Mouse (Mus musculus): ENCODE measurements at regions not wholly inside any gene's neighbourhood (a gene's known extent, or its start where the extent isn't known, plus 50 kb on each side); places are given as distances from the start of the nearest gene placed in this dataset.

DNA sequence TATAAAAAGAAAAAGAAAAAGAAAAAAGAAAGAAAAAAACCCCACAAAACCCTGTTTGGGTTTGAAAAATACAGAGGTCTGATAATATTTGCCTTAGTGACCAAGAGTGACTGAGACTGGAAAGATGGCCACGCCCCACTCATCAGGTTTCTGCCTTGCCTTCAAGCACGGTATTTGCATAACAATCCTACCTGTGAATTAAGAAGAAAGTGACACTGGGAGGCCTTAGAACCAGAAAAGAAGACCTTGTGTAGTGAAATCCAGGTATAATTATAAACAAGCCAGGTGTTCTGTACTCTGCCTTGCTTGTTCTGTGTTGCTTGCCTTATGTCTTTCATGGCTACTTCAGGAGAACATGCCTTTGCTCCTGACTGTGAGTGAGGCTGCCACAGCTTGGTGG, 494.6 kb downstream of the Tshz3 start:
- H3K4me2 ChIP-seq: no peak overlapping the region
- 22% methylated on average over 2 of the region's 2 CpGs for WGBS
- no peaks in the 10 kb centered on the region for H3K9me3 ChIP-seq (replicated peaks)
- no peak overlapping the region for H3K27ac ChIP-seq
- no peak overlapping the region for H3K4me3 ChIP-seq (replicated peaks)
- no peak for ATAC-seq (replicated peaks; ENCODE audit: low FRiP score)
- no peaks in the 10 kb centered on the region for H3K27me3 ChIP-seq
- no peak overlapping the region for H3K9ac ChIP-seq
- H3K4me1 ChIP-seq: no peaks in the 10 kb centered on the region
- H3K36me3 ChIP-seq: no peaks in the 10 kb centered on the region

DNA sequence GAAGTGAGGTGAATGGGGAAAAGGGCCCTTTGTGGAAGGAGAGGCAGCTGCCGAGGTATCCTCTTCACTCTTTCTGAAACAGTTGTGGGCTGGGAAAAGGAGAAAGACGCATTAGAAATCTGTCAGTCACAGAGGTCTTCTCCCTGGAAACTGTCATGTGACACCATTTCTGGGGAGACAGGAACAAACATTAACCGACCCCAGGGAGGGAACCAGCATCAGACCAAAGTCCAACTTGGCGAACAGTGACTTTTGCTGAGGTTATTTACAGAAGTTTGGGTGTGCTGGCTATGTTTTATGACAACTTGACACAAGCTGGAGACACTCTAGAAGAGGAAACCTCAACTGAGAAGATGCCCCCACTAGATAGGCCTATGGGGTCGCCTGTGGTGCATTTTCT, 506.9 kb downstream of the Tshz3 start:
- H3K27ac ChIP-seq: no peak overlapping the region
- no peaks in the 10 kb centered on the region for H3K27me3 ChIP-seq
- no peak overlapping the region for H3K9ac ChIP-seq
- ATAC-seq (replicated peaks; ENCODE audit: low FRiP score): no peak
- no peak overlapping the region for H3K4me3 ChIP-seq (replicated peaks)
- H3K4me1 ChIP-seq: no peaks in the 10 kb centered on the region
- no peaks in the 10 kb centered on the region for H3K9me3 ChIP-seq (replicated peaks)
- no peak overlapping the region for H3K4me2 ChIP-seq
- H3K36me3 ChIP-seq: no peaks in the 10 kb centered on the region
- 61% methylated on average over 5 of the region's 5 CpGs for WGBS

GRCm38 (mm10) chr7:37208305-37208704, 510.4 kb downstream of the Tshz3 start:
- H3K4me2 ChIP-seq: no peak overlapping the region
- 0 out of 2 replicates have a peak, but pooled peaks cover 3% of the 10 kb centered on the region for H3K27me3 ChIP-seq
- H3K4me1 ChIP-seq: peaks cover 3% of the 10 kb centered on the region
- H3K9ac ChIP-seq: no peak overlapping the region
- H3K27ac ChIP-seq: no peak overlapping the region
- ATAC-seq (replicated peaks; ENCODE audit: low FRiP score): no peak
- no peaks in the 10 kb centered on the region for H3K36me3 ChIP-seq
- WGBS: 90% methylated on average over 7 of the region's 7 CpGs
- no peak overlapping the region for H3K4me3 ChIP-seq (replicated peaks)
- H3K9me3 ChIP-seq (replicated peaks): no peaks in the 10 kb centered on the region

DNA sequence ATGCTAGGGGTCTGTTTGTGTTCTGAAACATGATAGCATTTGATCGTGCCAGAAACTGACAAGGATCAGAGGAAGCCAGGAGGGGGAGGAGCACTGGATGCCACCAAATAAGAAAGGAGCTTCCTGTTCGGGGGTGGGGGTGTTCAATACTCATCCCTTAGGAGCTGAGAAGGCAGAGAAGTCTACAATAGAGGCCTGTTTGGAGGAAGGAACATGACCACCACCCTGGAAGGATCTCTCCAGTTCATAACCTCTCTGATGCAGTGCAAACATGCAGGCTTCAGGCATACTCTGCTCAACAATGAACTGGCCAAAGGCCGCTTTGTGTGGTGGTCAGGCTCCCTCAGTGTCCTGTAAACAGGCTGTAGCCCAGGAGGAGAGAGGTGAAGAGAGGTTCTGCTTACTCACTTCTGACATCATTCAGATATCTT, 515.8 kb downstream of the Tshz3 start:
- ATAC-seq (replicated peaks; ENCODE audit: low FRiP score): no peak; the same call in 1 of the 2 replicates
- H3K36me3 ChIP-seq: no peaks in the 10 kb centered on the region
- H3K4me3 ChIP-seq (replicated peaks): peak overlapping the region; percentile 25
- no peak overlapping the region for H3K27ac ChIP-seq
- peaks cover 12% of the 10 kb centered on the region for H3K4me1 ChIP-seq
- 0 out of 2 replicates have a peak, but pooled peaks cover 3% of the 10 kb centered on the region for H3K27me3 ChIP-seq
- 28% methylated on average over 3 of the region's 3 CpGs for WGBS
- H3K9ac ChIP-seq: no peak overlapping the region
- H3K4me2 ChIP-seq: peak overlapping the region; percentile 48
- no peaks in the 10 kb centered on the region for H3K9me3 ChIP-seq (replicated peaks)

DNA sequence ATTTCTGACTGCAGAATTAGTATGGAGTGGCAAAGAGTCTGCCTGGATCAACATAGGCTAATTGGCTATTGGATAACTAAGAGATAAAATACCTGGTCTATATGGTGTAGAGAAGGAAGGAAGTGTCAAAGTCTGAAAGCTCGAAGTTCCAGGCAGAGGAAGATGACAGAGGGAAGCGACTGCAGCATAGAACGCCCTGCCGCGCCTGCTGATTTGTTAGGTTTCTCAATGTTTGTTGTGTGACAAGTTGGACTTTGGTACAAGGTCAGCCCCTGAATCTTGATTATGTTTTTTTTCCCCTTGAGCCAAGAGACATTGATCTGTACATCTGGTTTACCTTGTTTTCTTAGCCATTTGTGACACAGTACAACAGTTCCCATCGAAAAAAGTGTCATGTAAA, 517.6 kb downstream of the Tshz3 start:
- no peak overlapping the region for H3K27ac ChIP-seq
- H3K9me3 ChIP-seq (replicated peaks): no peaks in the 10 kb centered on the region
- ATAC-seq (replicated peaks; ENCODE audit: low FRiP score): no peak
- no peak overlapping the region for H3K9ac ChIP-seq
- no peaks in the 10 kb centered on the region for H3K36me3 ChIP-seq
- WGBS: 80% methylated on average over 6 of the region's 6 CpGs
- 0 out of 2 replicates have a peak, but pooled peaks cover 3% of the 10 kb centered on the region for H3K27me3 ChIP-seq
- peaks cover 12% of the 10 kb centered on the region for H3K4me1 ChIP-seq
- H3K4me3 ChIP-seq (replicated peaks): no peak overlapping the region
- no peak overlapping the region for H3K4me2 ChIP-seq

GRCm38 (mm10) chr7:37220476-37220875, 522.6 kb downstream of the Tshz3 start:
- no peaks in the 10 kb centered on the region for H3K27me3 ChIP-seq
- no peaks in the 10 kb centered on the region for H3K9me3 ChIP-seq (replicated peaks)
- no peaks in the 10 kb centered on the region for H3K4me1 ChIP-seq
- 93% methylated on average over 5 of the region's 5 CpGs for WGBS
- no peak overlapping the region for H3K27ac ChIP-seq
- no peak for ATAC-seq (replicated peaks; ENCODE audit: low FRiP score)
- H3K4me3 ChIP-seq (replicated peaks): no peak overlapping the region
- no peak overlapping the region for H3K9ac ChIP-seq
- no peaks in the 10 kb centered on the region for H3K36me3 ChIP-seq
- no peak overlapping the region for H3K4me2 ChIP-seq

DNA sequence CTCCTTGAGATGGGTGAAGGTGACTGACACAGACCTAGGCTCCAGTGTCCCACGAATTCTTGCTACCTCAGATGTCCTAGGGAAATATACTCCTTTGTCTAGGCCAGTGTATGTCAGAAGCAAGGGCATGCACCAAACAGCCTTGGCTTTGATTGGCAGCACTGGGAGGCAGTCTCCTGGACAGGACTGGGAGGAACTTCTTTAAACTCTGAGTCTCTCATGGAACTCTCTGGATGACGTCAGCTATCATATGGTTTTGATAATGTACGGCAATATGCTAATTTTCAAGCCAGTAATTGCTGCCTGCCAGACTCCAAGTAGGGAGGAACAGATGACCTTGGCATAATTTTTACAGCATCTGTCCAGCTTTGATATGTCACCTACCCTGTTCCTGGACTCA, 528.5 kb downstream of the Tshz3 start:
- Histone ChIP-seq H3K9ac (no peak overlapping the region), H3K4me2 (no peak overlapping the region), H3K4me1 (no peaks in the 10 kb centered on the region), H3K9me3 (replicated peaks) (no peaks in the 10 kb centered on the region), H3K27me3 (no peaks in the 10 kb centered on the region), H3K4me3 (replicated peaks) (no peak overlapping the region), H3K36me3 (no peaks in the 10 kb centered on the region), H3K27ac (no peak overlapping the region)
- no peak for ATAC-seq (replicated peaks; ENCODE audit: low FRiP score)
- 72% methylated on average over 3 of the region's 3 CpGs for WGBS

GRCm38 (mm10) chr7:37230641-37231347, 532.9 kb downstream of the Tshz3 start:
- ATAC-seq (replicated peaks; ENCODE audit: low FRiP score): no peak
- 85% methylated on average over 6 of the region's 6 CpGs for WGBS
- Histone ChIP-seq H3K4me2 (no peak overlapping the region), H3K4me1 (no peaks in the 10 kb centered on the region), H3K27me3 (no peaks in the 10 kb centered on the region), H3K9ac (no peak overlapping the region), H3K4me3 (replicated peaks) (no peak overlapping the region), H3K36me3 (no peaks in the 10 kb centered on the region), H3K27ac (no peak overlapping the region), H3K9me3 (replicated peaks) (no peaks in the 10 kb centered on the region)

DNA sequence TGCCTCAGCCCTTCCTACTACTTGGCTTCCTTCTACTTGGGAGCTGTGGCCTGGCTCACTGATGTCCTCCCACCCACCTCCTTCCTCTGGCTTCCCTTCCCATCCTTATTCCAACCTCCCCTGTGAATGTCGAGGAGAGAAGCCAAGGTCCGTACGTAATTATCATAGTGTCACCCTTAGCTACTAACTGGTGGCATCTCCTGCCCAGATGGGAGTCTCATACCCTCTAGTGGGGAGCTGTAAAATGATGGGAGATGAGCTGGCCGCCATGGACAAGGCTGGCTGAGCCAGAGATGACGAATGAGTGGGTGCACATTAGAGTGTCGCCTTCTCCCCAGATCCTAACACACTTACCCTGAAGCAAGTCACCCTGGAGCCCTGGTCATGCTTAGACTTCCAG, 532.6 kb downstream of the Zfp536 start:
- 79% methylated on average over 6 of the region's 6 CpGs for WGBS
- H3K4me3 ChIP-seq (replicated peaks): no peak overlapping the region
- H3K27me3 ChIP-seq: no peaks in the 10 kb centered on the region
- no peak overlapping the region for H3K4me2 ChIP-seq
- H3K36me3 ChIP-seq: no peaks in the 10 kb centered on the region
- ATAC-seq (replicated peaks; ENCODE audit: low FRiP score): no peak
- H3K4me1 ChIP-seq: no peaks in the 10 kb centered on the region
- no peak overlapping the region for H3K27ac ChIP-seq
- no peaks in the 10 kb centered on the region for H3K9me3 ChIP-seq (replicated peaks)
- H3K9ac ChIP-seq: no peak overlapping the region

GRCm38 (mm10) chr7:37241781-37242180, 531.7 kb downstream of the Zfp536 start:
- no peaks in the 10 kb centered on the region for H3K9me3 ChIP-seq (replicated peaks)
- ATAC-seq (replicated peaks; ENCODE audit: low FRiP score): no peak

DNA sequence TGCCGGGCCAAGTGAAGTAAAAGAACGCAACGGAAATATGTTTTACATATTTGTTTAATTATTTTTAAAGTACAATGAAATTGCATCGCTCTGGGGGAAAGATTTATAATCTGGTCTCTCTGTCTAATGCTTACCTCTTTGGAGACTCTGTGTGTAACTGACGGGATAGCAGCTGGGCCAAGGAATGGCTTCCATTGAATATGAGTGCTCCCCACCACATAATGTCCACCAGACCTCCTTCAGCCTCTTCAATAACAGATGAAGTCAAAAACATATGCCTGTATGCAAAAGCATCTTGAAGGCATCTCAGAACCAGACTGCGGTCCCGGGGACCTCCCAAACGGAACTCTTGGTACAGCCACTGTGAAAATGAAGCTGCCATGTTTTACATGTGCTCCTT, 531.0 kb downstream of the Zfp536 start:
- no peaks in the 10 kb centered on the region for H3K36me3 ChIP-seq
- WGBS: 89% methylated on average over 8 of the region's 8 CpGs
- H3K4me3 ChIP-seq (replicated peaks): no peak overlapping the region

More at GRCm38 (mm10) chr7:37241781-37242180, 531.7 kb downstream of the Zfp536 start:
- H3K36me3 ChIP-seq: no peaks in the 10 kb centered on the region
- no peaks in the 10 kb centered on the region for H3K27me3 ChIP-seq
- H3K4me2 ChIP-seq: no peak overlapping the region
- H3K27ac ChIP-seq: no peak overlapping the region
- WGBS: 60% methylated on average over 7 of the region's 7 CpGs
- no peaks in the 10 kb centered on the region for H3K4me1 ChIP-seq
- H3K4me3 ChIP-seq (replicated peaks): no peak overlapping the region
- H3K9ac ChIP-seq: no peak overlapping the region

GRCm38 (mm10) chr7:37246156-37246555, 527.3 kb downstream of the Zfp536 start:
- Histone ChIP-seq H3K4me1 (no peaks in the 10 kb centered on the region), H3K9me3 (replicated peaks) (no peaks in the 10 kb centered on the region), H3K4me2 (no peak overlapping the region), H3K9ac (no peak overlapping the region), H3K4me3 (replicated peaks) (no peak overlapping the region), H3K27me3 (no peaks in the 10 kb centered on the region), H3K36me3 (no peaks in the 10 kb centered on the region), H3K27ac (no peak overlapping the region)
- ATAC-seq (replicated peaks; ENCODE audit: low FRiP score): no peak
- 85% methylated on average over 4 of the region's 4 CpGs for WGBS

More for the DNA sequence above, 531.0 kb downstream of the Zfp536 start:
- no peaks in the 10 kb centered on the region for H3K27me3 ChIP-seq
- no peak overlapping the region for H3K27ac ChIP-seq
- ATAC-seq (replicated peaks; ENCODE audit: low FRiP score): no peak
- no peaks in the 10 kb centered on the region for H3K4me1 ChIP-seq
- no peak overlapping the region for H3K4me2 ChIP-seq
- H3K9me3 ChIP-seq (replicated peaks): no peaks in the 10 kb centered on the region
- H3K9ac ChIP-seq: no peak overlapping the region

- Histone ChIP-seq H3K9me3 (replicated peaks) (no peaks in the 10 kb centered on the region), H3K9ac (no peak overlapping the region), H3K4me2 (no peak overlapping the region), H3K4me1 (0 out of 2 replicates have a peak, but pooled peaks cover 2% of the 10 kb centered on the region), H3K27ac (no peak overlapping the region), H3K4me3 (replicated peaks) (no peak overlapping the region), H3K36me3 (no peaks in the 10 kb centered on the region), H3K27me3 (no peaks in the 10 kb centered on the region)
- WGBS: 83% methylated on average over 9 of the region's 9 CpGs
- no peak for ATAC-seq (replicated peaks; ENCODE audit: low FRiP score)
These were observed 519.0 kb downstream of the Zfp536 start for GRCm38 (mm10) chr7:37254431-37254830.
